Mouse (Mus musculus) CH12F3 (cell line): ENCODE data around the gene Gm3383.
"Not testable (repeated sequence)": the region's sequence is repeated elsewhere in the genome, so short reads cannot be mapped to it uniquely, and the experiment has no call there.

ENCODE experiments used
- in situ Hi-C: fragments of 300-500 bp; cut with MboI; formaldehyde crosslinking; loops from 2 replicates; pipeline ENCODE4 v1.14.3; 2020; ENCODE audit warnings: low sequenced_read_pairs

The Gm3383 gene

GRCm38 (mm10) chr14:5807882-5808281, at the start of gene Gm3383:
TSS of gene Gm3383 (minus strand) at chr14:5807982.
- in situ Hi-C loops = not testable (repeated sequence)

- in situ Hi-C loops = not testable (repeated sequence)
Measured at GRCm38 (mm10) chr14:5855911-5856310, 48.1 kb upstream of the Gm3383 start.

- in situ Hi-C loops = not testable (repeated sequence)
Measured at GRCm38 (mm10) chr14:5830229-5830628, 22.4 kb upstream of the Gm3383 start, which contains the start of gene Gm3424. TSS of gene Gm3424 (minus strand) at chr14:5830329.

DNA sequence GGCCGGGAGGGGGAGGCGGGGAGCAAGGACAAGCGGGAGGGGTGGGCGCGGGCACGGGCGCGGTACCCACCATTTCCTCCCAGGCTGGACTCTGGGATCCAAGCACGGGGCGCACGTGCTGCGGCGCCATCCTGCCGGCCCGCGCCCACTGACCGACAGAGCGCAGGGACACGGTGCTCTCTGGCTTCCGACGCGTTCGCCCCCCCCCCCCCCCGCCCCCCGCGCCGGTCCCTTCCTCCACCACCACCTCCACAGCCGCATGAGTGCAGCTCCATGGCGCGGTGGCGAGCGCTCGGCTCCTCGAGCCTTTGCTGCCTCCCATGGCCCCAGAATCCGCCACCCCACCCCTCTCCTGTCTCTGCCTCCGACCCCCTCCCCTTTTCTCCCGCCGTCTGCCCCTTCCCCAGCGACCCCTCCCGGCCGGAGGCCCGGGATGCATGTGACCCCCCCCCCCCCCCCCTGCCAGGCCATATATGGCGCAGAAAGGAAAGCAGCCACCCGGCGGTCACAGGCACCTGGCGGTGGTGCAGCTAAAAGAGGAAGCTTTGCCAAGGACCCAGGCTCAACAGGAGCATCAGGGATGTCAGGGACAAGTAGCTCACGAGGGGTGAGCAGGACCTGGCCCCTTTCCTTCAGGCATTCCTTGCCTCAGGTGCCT, 5.0 kb upstream of the Gm3383 start:
- in situ Hi-C loops = not testable (repeated sequence)

- in situ Hi-C loops = not testable (repeated sequence)
Measured at GRCm38 (mm10) chr14:5741477-5741876, 66.3 kb downstream of the Gm3383 start, which contains the start of gene Gm3373. TSS of gene Gm3373 (minus strand) at chr14:5741577.

DNA sequence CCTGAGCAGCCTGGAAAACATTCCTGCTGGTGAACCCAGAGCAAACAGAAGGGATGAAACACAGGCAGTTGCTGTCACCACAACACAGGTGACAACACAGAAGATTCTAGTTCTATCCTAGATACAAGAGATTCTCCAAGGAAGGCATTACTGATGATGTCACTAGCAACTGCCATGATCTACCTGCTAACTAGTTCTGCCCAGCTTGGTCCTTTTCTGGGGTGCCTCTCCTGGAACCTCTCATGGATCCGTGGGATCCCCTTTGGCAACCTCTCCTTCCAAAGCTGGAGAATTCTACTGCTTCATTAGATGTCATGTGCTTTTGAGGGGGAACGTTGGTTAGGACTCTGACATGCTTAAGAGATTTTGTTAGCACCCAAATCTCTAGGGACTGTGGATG, 120.4 kb downstream of the Gm3383 start, which contains the start of gene Gm9603:
Gene Gm9603 (minus strand): TSS at position 101 of the 400 bp plus-strand sequence.
- in situ Hi-C loops = not testable (repeated sequence)

- in situ Hi-C loops = not testable (repeated sequence)
Measured at GRCm38 (mm10) chr14:5632928-5633327, 174.9 kb downstream of the Gm3383 start, which contains the start of gene Gm8265. TSS of gene Gm8265 (minus strand) at chr14:5633028.
